Mouse (Mus musculus): ENCODE results near the gene Tln2. TPM values are rescaled to one million over a fixed set of nuclear protein-coding genes. Genes with fewer than 3 reads are reported as not detected.

The Tln2 gene
- polyA plus RNA-seq, 2 experiments: 17.5 to 39.2 TPM

DNA sequence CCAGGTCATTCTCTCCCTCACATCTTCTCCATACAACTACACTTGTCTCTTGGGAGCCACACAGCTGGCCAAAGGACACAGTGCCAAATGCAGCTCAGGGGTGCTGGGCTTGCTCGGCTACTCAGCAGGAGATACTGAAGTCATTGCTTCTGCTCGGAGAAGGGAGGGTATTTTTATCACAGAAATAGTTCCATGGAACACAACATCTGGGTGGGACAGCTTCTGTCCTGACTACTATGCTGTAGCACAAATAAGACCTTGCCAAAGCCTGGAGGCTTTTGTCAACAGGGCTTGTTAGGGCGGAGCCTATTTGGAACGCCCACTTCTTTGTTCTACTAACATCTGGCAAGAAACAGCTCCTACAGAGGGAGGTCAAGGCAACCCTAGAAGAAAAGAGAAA lies 10.2 kb downstream of the Tln2 start:
- no peak for TF ChIP-seq POLR2A (IDR thresholded peaks at IDR 0.05; ENCODE audit: borderline replicate concordance, extremely low read depth, insufficient read depth, insufficient read length)

DNA sequence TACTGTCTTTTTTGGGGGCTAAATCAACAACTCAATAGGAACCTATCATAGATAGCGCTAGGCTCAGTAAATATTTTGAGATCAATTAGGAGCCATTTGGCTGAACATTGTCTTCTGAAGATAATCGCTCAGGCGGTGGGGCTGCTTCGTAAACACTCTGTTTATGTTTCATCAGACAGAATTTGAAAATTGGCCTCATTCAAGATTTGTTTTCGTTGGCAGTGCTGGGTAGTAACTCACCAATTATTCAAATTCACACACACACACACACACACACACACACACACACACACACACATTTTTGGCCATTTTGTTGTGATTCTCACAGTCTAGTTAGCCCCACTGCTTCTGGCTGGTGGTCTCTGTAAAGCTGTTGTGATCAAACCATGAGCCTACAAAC lies 12.9 kb downstream of the Tln2 start:
- no peaks in the 10 kb centered on the region for H3K36me3 ChIP-seq (ENCODE audit: control insufficient read depth, insufficient read depth, low read length)
- no peak for TF ChIP-seq POLR2A (IDR thresholded peaks at IDR 0.05; ENCODE audit: borderline replicate concordance, extremely low read depth, insufficient read depth, insufficient read length)
- no peak overlapping the region for H3K9ac ChIP-seq (ENCODE audit: low read depth, low read length, severe bottlenecking)
- H3K4me3 ChIP-seq (replicated peaks; ENCODE audit: low read length): no peak overlapping the region
- no peak for ATAC-seq (ENCODE audit: low FRiP score, low read depth)
- no peak for DNase-seq (ENCODE audit: low spot score)
- no peaks in the 10 kb centered on the region for H3K27me3 ChIP-seq (ENCODE audit: control insufficient read depth, insufficient read depth, low read length)
- WGBS: 89% methylated on average over 5 of the region's 5 CpGs
- H3K4me2 ChIP-seq (replicated peaks; ENCODE audit: low read depth, low read length, severe bottlenecking): no peak overlapping the region
- H3K4me1 ChIP-seq (ENCODE audit: control insufficient read depth, insufficient read depth, low read length): peaks cover 13% of the 10 kb centered on the region
- H3K9me3 ChIP-seq (ENCODE audit: control insufficient read depth, low read length): no peaks in the 10 kb centered on the region
- H3K27ac ChIP-seq (replicated peaks; ENCODE audit: low read depth, low read length): no peak overlapping the region

More for the DNA sequence above, 10.2 kb downstream of the Tln2 start:
- peak; percentile 73 for ATAC-seq (ENCODE audit: low FRiP score, low read depth)
- DNase-seq (ENCODE audit: low spot score): peak; percentile 79
- Histone ChIP-seq H3K36me3 (ENCODE audit: control insufficient read depth, insufficient read depth, low read length) (no peaks in the 10 kb centered on the region), H3K4me3 (replicated peaks; ENCODE audit: low read length) (no peak overlapping the region), H3K27ac (replicated peaks; ENCODE audit: low read depth, low read length) (peak overlapping the region; percentile 64), H3K9ac (ENCODE audit: low read depth, low read length, severe bottlenecking) (no peak overlapping the region), H3K9me3 (ENCODE audit: control insufficient read depth, low read length) (no peaks in the 10 kb centered on the region), H3K4me1 (ENCODE audit: control insufficient read depth, insufficient read depth, low read length) (peaks cover 13% of the 10 kb centered on the region), H3K27me3 (ENCODE audit: control insufficient read depth, insufficient read depth, low read length) (no peaks in the 10 kb centered on the region), H3K4me2 (replicated peaks; ENCODE audit: low read depth, low read length, severe bottlenecking) (no peak overlapping the region)
- 36% methylated on average over 4 of the region's 4 CpGs for WGBS

DNA sequence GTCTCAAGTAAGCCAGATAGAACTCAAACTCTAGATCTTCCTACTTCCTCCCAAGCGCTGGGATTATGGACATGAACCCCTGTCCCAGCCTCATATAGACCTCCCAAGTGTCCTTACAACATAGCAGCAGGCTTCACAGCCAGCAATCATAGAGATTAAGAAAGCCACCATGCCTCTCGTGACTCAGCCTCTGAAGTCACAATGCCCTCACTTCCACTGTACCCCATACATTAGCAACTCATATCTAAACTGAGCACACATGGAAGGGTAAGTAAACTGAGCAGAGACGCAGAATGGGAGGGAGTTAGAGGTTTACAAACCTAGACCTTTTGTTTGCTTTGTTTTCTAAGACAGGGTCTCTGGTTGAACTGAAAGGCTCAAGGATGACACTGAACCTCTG lies 13.7 kb downstream of the Tln2 start:
- no peaks in the 10 kb centered on the region for H3K36me3 ChIP-seq (ENCODE audit: control insufficient read depth, insufficient read depth, low read length)

DNA sequence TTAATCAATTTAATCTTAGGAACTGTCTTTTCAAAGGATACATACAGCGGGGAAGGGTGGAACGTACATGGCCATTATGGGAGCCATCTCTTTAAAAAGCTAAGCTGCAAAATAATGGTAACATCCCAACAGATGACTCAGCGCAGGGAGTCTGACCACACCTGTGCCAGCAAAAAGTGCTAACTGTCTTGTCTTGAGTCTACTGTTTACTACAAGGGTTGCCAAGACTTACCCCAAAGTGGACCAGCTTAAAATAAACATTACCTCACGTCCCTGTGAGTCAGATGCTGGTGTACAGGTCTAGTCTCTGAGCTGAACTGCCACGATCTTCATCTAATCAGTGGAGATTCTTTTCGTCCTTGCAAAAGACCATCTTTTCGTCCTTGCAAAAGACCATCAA lies 14.7 kb downstream of the Tln2 start:
- 70% methylated on average over 7 of the region's 7 CpGs for WGBS
- no peaks in the 10 kb centered on the region for H3K36me3 ChIP-seq (ENCODE audit: control insufficient read depth, insufficient read depth, low read length)
- no peak overlapping the region for H3K4me2 ChIP-seq (replicated peaks; ENCODE audit: low read depth, low read length, severe bottlenecking)
- H3K9me3 ChIP-seq (ENCODE audit: control insufficient read depth, low read length): no peaks in the 10 kb centered on the region
- H3K27ac ChIP-seq (replicated peaks; ENCODE audit: low read depth, low read length): no peak overlapping the region
- ATAC-seq (ENCODE audit: low FRiP score, low read depth): no peak
- no peak overlapping the region for H3K4me3 ChIP-seq (replicated peaks; ENCODE audit: low read length)
- peaks cover 16% of the 10 kb centered on the region for H3K4me1 ChIP-seq (ENCODE audit: control insufficient read depth, insufficient read depth, low read length)
- no peak overlapping the region for H3K9ac ChIP-seq (ENCODE audit: low read depth, low read length, severe bottlenecking)
- TF ChIP-seq POLR2A (IDR thresholded peaks at IDR 0.05; ENCODE audit: borderline replicate concordance, extremely low read depth, insufficient read depth, insufficient read length): no peak
- H3K27me3 ChIP-seq (ENCODE audit: control insufficient read depth, insufficient read depth, low read length): no peaks in the 10 kb centered on the region
- no peak for DNase-seq (ENCODE audit: low spot score)

More for the DNA sequence above, 13.7 kb downstream of the Tln2 start:
- Histone ChIP-seq H3K27ac (replicated peaks; ENCODE audit: low read depth, low read length) (no peak overlapping the region), H3K4me3 (replicated peaks; ENCODE audit: low read length) (no peak overlapping the region), H3K9ac (ENCODE audit: low read depth, low read length, severe bottlenecking) (no peak overlapping the region), H3K4me1 (ENCODE audit: control insufficient read depth, insufficient read depth, low read length) (peaks cover 13% of the 10 kb centered on the region), H3K4me2 (replicated peaks; ENCODE audit: low read depth, low read length, severe bottlenecking) (no peak overlapping the region), H3K27me3 (ENCODE audit: control insufficient read depth, insufficient read depth, low read length) (no peaks in the 10 kb centered on the region), H3K9me3 (ENCODE audit: control insufficient read depth, low read length) (no peaks in the 10 kb centered on the region)
- no peak for TF ChIP-seq POLR2A (IDR thresholded peaks at IDR 0.05; ENCODE audit: borderline replicate concordance, extremely low read depth, insufficient read depth, insufficient read length)
- DNase-seq (ENCODE audit: low spot score) (no peak), ATAC-seq (ENCODE audit: low FRiP score, low read depth) (no peak)
- WGBS: 90% methylated on average over 3 of the region's 3 CpGs

DNA sequence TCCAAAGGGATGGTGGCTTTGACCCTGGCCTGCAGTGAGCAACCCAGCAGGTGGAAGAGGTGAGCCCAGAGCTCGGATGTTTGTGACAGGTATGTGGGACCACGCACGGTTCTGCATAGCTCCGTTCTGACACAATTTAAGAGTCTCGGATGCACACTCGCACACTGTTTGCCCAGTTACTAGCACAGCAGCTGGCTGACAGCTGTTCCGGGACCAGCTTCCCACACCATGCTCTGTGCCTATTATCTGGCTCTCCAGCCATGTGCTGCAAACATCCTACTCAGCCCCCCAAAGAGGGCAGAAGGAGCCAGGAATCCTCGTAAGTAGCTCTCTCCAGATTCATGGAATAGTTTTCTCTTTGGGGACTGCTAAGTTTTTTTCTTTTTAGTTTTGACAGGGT lies 17.6 kb downstream of the Tln2 start:
- Histone ChIP-seq H3K4me2 (replicated peaks; ENCODE audit: low read depth, low read length, severe bottlenecking) (no peak overlapping the region), H3K4me3 (replicated peaks; ENCODE audit: low read length) (no peak overlapping the region), H3K27ac (replicated peaks; ENCODE audit: low read depth, low read length) (no peak overlapping the region), H3K4me1 (ENCODE audit: control insufficient read depth, insufficient read depth, low read length) (peaks cover 10% of the 10 kb centered on the region), H3K9me3 (ENCODE audit: control insufficient read depth, low read length) (no peaks in the 10 kb centered on the region), H3K36me3 (ENCODE audit: control insufficient read depth, insufficient read depth, low read length) (no peaks in the 10 kb centered on the region), H3K27me3 (ENCODE audit: control insufficient read depth, insufficient read depth, low read length) (no peaks in the 10 kb centered on the region), H3K9ac (ENCODE audit: low read depth, low read length, severe bottlenecking) (no peak overlapping the region)
- DNase-seq (ENCODE audit: low spot score) (peak; percentile 70), ATAC-seq (ENCODE audit: low FRiP score, low read depth) (peak; percentile 75)
- 40% methylated on average over 8 of the region's 8 CpGs for WGBS
- TF ChIP-seq POLR2A (IDR thresholded peaks at IDR 0.05; ENCODE audit: borderline replicate concordance, extremely low read depth, insufficient read depth, insufficient read length): no peak
